Mouse (Mus musculus) E14TG2a.4 (cell line): Measurements from ENCODE around the gene Olig2.

Experiments
- CTCF ChIP-seq: conservative IDR thresholded peaks from 2 replicates; pipeline ENCODE4 v1.5.1; 2014; ENCODE audit warnings: low read length
- POU5F1 ChIP-seq: IDR thresholded peaks from 2 replicates; pipeline ENCODE4 v1.6.1; 2014; ENCODE audit warnings: low read length, borderline replicate concordance

GRCm38 (mm10) chr16:91225233-91226037 lies at the start of gene Olig2:
- TF ChIP-seq CTCF (no peak), POU5F1 (no peak)
